Mouse (Mus musculus): ENCODE measurements around the gene Gm45785.

DNA sequence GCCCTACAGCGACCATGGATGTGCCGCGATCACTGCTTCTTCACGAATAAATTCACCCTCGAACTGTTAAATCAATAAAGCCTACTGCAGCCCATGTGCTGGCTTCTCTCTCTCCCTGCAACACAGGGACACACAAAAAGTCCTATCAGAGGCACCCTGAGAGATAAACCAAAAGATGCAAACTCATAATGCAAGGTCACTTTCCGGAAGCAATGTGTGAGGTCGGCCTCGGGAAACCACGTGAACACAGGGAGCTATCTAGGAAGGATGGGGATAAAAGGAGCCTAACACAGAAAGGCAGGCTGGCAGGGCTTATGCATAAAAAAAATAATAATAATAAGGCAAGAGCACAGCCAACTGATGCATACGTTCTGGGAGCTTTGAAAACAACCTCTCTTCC is 9.5 kb downstream of the Gm45785 start:
- TF ChIP-seq CTCF (conservative IDR thresholded peaks at IDR 0.05; ENCODE audit: insufficient read depth, insufficient read length, low read depth, low read length): no peak
- no peak for TF ChIP-seq POLR2A (IDR thresholded peaks at IDR 0.05; ENCODE audit: low read depth, low read length)

Measured in kidney, adult 2 months (tissue).